ENCODE assay signal across 17 mouse cellular contexts in genomic region chr6:32409625-32410024, GRCm38 (mm10).
DNase-seq lines count a peak whose midpoint lies in the region; ATAC-seq lines count a peak whose summit lies in the region.
"Had no signal": no experiment of that assay in that cellular context is flagged by ENCODE, and none has a peak within 500 bp of the region (broad histone marks: within the 10 kb centered on the region; RNA-seq: fewer than 3 reads in every experiment).

No protein-coding gene starts in this region.

- ATAC-seq in frontal cortex, adult (ENCODE audit: low TSS enrichment), result peak; percentile 48
- ATAC-seq: activated CD4-positive, CD25-positive, alpha-beta regulatory T cell, adult 4 months; forebrain, postnatal 0 days; inflammation-experienced regulatory T-cells, adult 6 months; Patski had no signal

- no peak for DNase-seq in frontal cortex, postnatal 25 days (ENCODE audit: low spot score in 2 of 2)
- peak; percentile 41 for DNase-seq in layer of hippocampus, adult 9-11 months
- no peak for DNase-seq in layer of hippocampus, postnatal 10 days (ENCODE audit: low spot score in 2 of 2)
- DNase-seq in adipocyte (ENCODE audit: low spot score), result peak; percentile 53
- DNase-seq in telencephalon, adult 2 months (ENCODE audit: low read depth, low spot score), result peak; percentile 43
- no peak for DNase-seq in gastrocnemius, postnatal 36 days
- DNase-seq: adrenal gland, adult 2 months; adrenal gland, postnatal 25 days; cerebellum, adult 2 months; cerebellum, postnatal 10 days; forebrain, postnatal 0 days; heart, adult 18-20 months; heart, postnatal 14 days had no signal

- intact Hi-C loops in gastrocnemius, postnatal 36 days (cut with DNase I), result no loop called here

Comparison
In these comparisons a context has a peak if more than half of its experiments do, and no peak if none do; other contexts are left out.
1. DNase-seq: peak in layer of hippocampus, adult 9-11 months (single experiment), adipocyte (single experiment) and telencephalon, adult 2 months (single experiment); none in frontal cortex, postnatal 25 days (0 of 2), layer of hippocampus, postnatal 10 days (0 of 2) and gastrocnemius, postnatal 36 days (0 of 2).